Mouse (Mus musculus) thymus, postnatal 0 days (tissue): Measurements from ENCODE around the gene Pglyrp2. TPM values are rescaled to one million over a fixed set of nuclear protein-coding genes. Genes with fewer than 3 reads are reported as not detected.

Source experiments
- DNase-seq: peaks from one replicate; pipeline ENCODE4 v3.0.0-alpha.2; 2015; ENCODE audit warnings: low spot score
- polyA plus RNA-seq: library from polyadenylated mRNA; unstranded; fragments of >200 nt; fragmentation: Nextera tagmentation; extraction: Ambion mirVana; gene quantifications from 2 replicates; pipeline ENCODE4 v1.2.1, GENCODE M21; 2015

The Pglyrp2 gene
- 32.4 and 34.4 TPM in 2 replicates for polyA plus RNA-seq

- peak; percentile 90 for DNase-seq
Observed at GRCm38 (mm10) chr17:32424034-32424433, at the start of gene Pglyrp2. Gene Pglyrp2, minus strand, starts transcription at chr17:32424167.

DNA sequence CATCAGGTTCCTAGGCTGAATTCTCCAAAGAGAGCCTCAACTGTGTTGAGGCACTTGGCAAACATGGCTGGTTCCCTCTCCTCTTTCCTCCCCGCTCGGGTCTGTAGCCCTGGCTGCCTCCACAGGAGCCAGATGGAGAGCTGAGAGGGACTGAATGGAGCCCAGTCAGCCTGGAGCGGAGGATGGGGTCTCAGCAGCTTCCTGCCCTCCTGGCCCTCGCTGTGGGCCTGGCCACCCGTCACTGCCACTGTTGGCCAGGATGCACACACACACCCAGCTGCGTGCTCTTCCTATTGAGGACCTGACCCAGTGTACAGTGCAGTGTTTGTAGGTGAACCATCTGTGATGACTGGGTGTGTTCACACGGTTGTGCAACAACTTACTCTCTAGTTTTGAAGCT lies 48.2 kb upstream of the Pglyrp2 start:
- DNase-seq, result no peak

DNA sequence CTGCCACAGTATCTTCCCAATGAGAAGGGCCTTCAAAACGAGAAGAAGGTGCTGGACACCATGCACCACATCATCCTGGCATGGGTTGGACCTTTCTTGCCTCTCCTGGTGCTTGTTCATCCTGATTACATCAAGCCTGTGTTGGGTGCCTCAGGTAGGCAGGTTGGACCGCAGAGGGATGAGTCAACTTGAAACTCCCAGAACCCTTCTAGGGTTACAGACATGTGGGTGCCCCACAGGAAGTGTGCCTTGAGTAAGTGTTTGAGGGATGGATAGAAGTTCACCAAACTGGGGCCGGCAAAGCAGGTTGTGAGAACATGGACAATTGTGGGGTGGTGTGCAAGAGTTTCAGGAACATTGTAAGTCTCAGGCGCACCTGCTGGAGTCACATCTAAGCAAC lies 46.8 kb upstream of the Pglyrp2 start:
- no peak for DNase-seq

DNA sequence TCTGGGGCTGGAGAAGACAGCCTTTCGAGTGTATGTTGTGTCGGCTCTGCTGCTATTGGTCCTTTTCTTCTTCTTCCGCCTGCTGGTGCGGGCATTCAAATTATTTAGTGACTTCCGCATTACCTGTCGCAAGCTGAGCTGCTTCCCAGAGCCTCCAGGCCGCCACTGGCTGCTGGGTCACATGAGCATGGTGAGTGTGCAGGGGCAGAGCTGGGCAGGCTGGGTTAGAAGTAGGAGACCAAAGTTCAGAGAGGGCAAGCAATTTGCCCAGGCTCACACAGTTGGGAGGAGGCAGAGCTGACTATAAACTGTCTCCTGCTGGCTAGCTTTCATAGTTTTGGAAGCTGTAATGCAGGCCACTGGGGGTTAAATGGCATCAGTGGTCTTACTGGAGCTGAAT lies 44.5 kb upstream of the Pglyrp2 start:
- no peak for DNase-seq

GRCm38 (mm10) chr17:32454997-32455396 lies 31.0 kb upstream of the Pglyrp2 start:
- no peak for DNase-seq

DNA sequence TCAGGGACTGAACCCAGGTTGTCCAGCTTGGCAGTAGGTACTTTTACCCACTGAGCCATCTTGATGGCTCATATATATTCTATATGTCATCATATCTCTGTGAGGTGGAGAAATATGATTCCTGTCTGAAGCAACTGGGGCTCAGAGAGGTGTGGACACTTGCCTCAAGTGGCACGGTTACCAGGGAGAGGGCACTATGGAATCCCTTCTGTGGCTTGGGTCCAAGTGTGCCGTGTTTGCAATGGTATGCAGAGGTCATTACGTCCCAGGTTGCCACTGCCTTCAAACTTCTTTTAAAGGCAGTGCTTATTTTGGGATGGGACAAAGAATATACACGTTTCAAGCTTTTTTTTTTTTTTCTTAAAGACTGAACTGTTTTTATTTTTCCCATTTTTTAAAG lies 30.2 kb upstream of the Pglyrp2 start:
- no peak for DNase-seq

DNA sequence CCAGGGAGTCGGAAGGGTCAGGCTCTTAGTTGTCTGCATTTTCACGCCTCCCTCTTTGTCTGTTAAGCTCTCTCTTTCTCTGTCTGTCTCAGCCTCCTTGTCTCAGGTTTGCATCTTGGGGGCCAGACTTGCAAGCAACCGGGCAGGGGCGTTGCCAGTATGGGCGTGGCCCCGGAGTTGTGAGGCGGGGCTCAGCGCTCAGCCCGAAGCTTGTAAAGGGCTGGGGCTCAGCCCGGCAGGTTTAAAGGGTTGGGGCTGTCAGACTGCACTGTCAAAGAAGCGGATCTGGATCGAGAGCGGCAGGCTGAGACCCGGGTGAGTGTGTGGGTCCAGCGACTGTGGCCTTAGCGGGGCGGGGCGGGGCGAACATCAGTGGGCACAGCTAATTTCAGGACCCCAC lies 28.5 kb upstream of the Pglyrp2 start, which contains the start of gene Cyp4f39:
Cyp4f39 (plus strand) TSS at position 242 of the 400 bp plus-strand sequence.
- DNase-seq, result peak; percentile 57

DNA sequence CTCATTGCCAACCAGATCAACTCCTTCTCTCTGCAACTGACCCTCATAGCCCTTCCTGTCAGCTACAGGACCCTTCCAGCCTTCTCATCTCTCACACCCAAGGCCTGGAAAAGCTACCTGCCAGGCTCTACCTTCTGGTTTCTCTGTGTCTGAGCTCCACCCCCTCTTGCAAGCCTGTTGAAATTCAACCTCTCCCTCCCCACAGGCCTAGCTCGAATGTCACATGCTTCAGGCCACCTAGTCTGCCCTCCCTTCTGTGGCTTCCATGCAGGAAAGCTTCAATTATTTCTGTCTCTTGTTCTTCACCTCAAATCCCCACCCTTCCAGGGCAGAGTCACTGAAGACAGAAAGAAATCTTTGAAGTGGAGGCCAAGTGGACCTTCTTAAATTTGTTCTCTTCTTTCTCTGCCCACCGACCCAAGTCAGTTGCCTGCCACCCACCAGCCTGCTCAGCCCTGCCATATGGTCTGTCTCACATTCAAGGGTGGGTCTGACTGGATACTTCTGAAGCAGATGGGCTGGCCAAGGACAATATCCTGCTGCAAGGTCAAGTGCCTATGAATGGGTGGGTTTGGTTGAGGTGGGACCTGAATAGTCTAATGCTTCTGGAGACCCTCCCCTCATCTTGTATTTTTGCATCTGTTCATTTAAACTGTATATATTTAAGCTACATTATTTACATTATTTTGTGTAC lies 27.0 kb upstream of the Pglyrp2 start:
- DNase-seq, result no peak

- DNase-seq, result no peak
Observed at GRCm38 (mm10) chr17:32449042-32449441, 25.1 kb upstream of the Pglyrp2 start.

DNA sequence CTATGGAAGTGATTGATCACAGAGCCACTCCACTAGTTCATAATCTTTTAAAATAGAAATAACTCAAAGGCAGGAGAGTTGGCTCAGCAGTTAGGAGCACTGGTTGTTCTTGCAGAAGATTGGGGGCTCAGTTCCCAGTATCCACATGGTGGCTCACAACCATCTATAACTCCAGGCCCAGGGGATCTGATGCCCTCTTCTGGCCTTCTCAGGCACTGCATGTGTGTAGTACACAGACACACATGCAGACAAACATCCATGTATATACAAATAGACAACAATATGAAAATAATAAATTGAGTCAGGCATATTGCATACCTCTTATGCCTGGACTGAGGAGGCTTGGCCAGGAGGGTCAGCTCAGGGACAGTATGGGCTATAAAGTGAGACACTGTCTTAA lies 23.2 kb upstream of the Pglyrp2 start:
- no peak for DNase-seq

DNA sequence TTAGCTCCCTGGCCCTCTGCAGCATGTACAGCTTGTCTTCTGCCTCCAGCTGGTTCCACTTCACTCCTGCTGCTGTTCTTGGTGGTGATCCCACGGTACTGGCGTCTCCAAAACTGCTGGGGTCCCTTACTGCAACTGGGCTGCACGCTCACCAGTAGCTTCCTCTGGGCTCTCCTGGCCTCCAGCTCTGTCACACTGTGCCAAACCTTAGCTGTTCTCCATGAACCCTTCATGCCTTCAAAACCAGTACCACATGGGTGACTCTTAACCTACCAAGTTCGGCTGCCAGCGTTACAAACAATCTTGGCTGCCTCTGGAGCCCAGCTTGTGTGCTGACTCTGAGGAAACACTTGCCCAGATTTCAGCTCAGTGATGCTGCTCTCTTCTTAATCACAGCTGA lies 21.0 kb upstream of the Pglyrp2 start:
- DNase-seq, result no peak

- no peak for DNase-seq
Observed at GRCm38 (mm10) chr17:32443245-32443644, 19.3 kb upstream of the Pglyrp2 start.

DNA sequence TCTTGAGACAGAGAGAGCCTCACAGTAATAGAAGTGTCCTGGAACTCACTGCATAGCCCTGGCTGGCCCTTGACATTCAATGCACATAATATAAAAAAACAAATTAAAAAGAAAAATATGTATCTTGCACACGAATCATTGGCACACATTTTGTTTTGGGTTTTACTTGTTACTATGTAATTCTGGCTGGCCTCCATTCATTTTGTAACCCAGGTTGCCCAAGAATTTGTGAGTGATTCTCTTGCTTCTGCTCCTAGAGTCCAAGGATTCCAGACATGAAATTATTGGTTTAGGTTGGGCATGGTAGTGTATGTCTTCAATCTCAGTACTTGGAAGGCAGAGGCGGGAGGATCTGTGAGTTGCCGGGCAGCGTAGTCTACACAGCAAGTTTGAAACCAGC lies 13.1 kb upstream of the Pglyrp2 start:
- DNase-seq, result no peak

DNA sequence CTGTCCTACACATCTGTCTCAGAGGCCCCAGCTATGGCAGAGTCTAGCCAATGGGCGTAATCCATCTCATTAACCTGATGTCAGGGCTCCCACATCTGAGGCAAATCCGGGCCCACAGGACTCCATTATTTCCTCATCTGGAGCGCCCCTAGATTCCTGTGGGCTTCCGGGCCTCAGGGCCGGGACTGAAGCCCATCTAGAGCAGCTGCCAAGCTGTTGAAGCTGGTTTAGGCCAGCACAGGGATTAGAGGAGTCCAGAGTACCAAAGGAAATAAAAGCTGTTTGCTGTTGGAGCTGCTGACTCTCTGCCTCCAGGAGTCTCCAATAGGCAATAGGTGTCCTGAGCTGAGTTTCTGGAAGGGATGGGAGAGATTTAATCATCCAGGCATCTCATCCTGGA lies 11.2 kb upstream of the Pglyrp2 start:
- no peak for DNase-seq

DNA sequence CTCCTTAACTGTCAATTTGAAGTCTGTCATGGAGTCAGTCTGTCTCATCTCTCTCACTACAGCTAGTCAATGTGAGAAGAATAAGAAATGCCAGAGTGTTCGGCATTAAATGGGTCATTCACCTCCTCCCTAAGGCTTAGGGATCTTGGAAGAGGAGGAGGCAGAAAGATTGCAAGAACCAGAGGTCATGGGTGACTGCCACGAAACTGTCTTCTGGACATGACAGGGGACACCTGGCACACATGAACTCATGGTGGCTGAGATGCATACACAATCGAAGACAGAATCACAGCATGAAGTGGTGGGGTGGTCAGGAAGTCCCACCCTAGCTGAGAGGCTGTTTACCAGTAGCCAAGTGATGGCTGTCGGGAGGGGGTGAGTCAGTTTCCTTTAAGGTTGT lies 10.4 kb upstream of the Pglyrp2 start:
- DNase-seq, result no peak

DNA sequence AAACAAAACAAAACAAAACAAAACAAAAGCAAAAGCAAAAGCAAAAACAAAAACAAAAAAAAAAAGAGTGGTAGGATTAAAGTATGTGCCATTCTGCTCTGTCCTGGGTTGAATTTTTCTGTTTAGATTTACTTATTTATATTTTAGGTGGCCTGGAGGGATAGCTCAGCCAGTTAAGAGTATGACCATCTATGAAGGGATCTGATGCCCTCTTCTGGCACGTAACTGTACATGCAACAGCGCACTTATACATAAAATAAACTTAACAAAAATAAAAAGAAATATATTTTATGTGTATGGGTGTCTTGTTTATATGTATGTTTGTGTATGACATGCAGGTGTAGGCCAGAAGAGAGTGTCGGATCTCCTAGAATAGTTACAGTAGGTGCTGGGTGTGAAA lies 8.0 kb upstream of the Pglyrp2 start:
- peak; percentile 65 for DNase-seq

GRCm38 (mm10) chr17:32426610-32427009 lies 2.6 kb upstream of the Pglyrp2 start:
- no peak for DNase-seq

DNA sequence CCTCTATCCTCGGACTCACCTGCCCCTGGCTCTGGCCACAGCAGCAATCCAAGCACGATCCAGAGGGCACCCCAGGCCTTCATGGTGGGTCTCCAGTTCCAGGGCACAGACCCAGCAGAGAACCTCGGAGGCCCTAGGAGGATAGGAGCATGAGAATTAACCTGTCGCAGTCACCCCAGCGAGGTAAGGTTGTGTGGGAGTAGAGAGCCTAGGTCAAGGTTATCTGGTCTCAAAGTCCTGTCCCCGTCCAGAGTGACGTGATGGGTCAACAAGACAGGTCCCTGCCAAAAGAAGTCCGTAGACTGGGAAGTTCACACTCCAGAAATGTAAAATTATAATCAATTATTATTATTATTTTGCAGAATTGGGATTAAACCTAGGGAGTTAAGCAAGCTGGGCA lies 3.2 kb downstream of the Pglyrp2 start:
- DNase-seq, result no peak

DNA sequence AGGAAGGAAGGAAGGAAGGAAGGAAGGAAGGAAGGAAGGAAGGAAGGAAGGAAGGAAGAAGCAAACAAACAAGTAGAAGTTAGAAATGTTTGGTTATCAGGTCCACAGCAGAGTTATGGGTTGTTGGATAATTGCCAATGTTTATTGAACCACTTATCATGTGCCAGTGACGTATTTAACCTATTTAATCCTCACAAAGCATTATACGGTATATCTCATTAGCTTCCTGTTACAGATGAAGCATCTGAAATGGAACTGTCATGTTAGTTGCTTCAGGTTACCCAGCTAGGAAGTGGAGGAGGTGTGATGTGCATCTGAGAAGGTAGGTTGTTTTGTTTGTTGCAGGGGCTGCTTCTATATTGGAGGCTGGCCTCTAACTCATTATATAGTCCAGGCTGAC lies 4.0 kb downstream of the Pglyrp2 start:
- DNase-seq, result no peak

DNA sequence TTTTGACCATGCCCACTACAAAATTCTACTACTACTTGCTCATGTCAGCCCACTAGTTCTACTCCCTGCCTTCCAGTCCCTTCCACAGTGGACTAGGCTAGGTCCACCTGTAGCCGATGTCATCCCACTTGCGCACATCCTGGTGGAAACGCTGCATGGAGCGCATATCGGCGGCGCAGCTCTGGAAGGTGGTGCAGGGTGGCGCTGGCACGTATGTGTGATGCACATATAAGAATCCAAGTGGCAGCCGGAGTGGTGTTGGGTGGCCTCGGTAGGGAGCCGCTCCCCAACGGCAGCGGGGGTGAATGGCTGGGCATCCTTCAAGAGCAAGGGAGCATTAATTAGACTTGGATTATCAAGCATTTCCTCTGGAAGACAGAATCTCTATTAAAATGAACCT lies 7.2 kb downstream of the Pglyrp2 start:
- DNase-seq, result no peak

DNA sequence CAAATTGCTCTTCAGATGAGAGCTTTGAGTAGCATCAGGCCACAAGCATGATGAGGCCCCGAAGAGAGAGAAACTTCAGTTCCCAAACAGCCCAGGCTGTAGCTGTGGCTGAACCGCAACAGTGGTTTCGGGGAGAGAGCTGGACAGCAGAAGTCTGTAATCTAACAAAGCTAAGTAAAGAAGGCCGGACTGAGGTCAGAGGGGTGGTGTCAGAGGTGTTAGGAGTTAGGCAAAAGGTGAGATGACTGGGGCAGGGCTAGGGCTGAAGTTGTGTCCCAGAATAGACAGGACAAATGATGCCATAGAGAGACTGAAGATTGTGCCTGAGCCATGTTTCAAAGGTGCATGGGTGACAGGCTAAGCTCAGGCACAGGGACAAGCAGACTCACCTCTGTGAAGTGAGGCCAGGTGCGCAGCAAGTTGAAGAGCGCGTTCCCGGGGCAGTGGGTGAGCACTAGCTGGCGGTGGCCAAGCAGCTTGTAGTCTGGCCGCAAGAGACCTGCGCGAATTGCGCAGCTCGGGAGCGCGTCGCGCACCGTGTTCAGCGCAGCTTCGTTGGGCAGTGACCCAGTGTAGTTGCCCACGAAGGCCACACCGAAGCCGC lies 8.4 kb downstream of the Pglyrp2 start:
- no peak for DNase-seq

- DNase-seq, result no peak
Observed at GRCm38 (mm10) chr17:32411898-32412297, 12.1 kb downstream of the Pglyrp2 start.

DNA sequence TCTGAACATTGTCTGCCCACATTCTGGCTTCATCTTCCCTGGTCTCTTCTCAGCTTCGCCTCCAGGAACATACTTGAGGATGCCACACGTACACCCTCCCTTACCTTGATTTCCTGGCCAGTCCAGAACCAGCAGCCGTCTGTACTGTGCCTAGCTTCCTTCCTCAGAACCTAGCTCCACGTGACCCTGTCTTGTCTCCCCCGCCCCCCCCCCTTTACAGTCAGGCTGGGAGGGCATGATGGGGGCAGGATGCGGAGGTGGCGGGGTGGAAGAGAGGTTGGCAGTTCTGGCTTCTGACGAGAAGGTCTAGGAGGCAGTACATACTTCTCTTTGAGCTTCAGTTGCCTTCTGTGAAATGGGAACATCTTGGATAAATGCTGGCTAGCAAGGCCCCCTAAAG lies 20.6 kb downstream of the Pglyrp2 start, which contains the start of gene Rasal3:
Rasal3 (minus strand) TSS at position 167 of the 400 bp plus-strand sequence.
- peak; percentile 89 for DNase-seq
